Mouse (Mus musculus): Measurements from ENCODE around the gene Psmb8. TPM values are rescaled to one million over a fixed set of nuclear protein-coding genes. Genes with fewer than 3 reads are reported as not detected.
"Not testable (repeated sequence)": the region's sequence is repeated elsewhere in the genome, so short reads cannot be mapped to it uniquely, and the experiment has no call there.

Psmb8 gene
- polyA plus RNA-seq, 1 experiment from 2014 or later, result 13.5 TPM

- no peaks in the 10 kb centered on the region for H3K36me3 ChIP-seq
- no peaks in the 10 kb centered on the region; the same call in 1 of the 2 replicates for H3K9me3 ChIP-seq (replicated peaks)
- peaks cover 14% of the 10 kb centered on the region for H3K27me3 ChIP-seq (replicated peaks)
- H3K4me3 ChIP-seq, result no peak overlapping the region
- H3K4me2 ChIP-seq, result no peak overlapping the region
- no peak overlapping the region for H3K9ac ChIP-seq
- no peaks in the 10 kb centered on the region for H3K4me1 ChIP-seq
- 79% methylated on average over 5 of the region's 5 CpGs for WGBS (ENCODE audit: insufficient replicate concordance)
- no peak overlapping the region for H3K27ac ChIP-seq
- no peak for ATAC-seq
Observed at GRCm38 (mm10) chr17:34217986-34218385, 20.5 kb downstream of the Psmb8 start.

GRCm38 (mm10) chr17:34218675-34219074 is 21.2 kb downstream of the Psmb8 start:
- WGBS (ENCODE audit: insufficient replicate concordance), result 83% methylated on average over 11 of the region's 11 CpGs
- no peak for ATAC-seq
- H3K4me1 ChIP-seq, result no peaks in the 10 kb centered on the region

GRCm38 (mm10) chr17:34219096-34219495 is 21.6 kb downstream of the Psmb8 start:
- 82% methylated on average over 9 of the region's 11 CpGs for WGBS (ENCODE audit: insufficient replicate concordance)
- not testable (repeated sequence) for H3K4me1 ChIP-seq; H3K27ac ChIP-seq; H3K9me3 ChIP-seq (replicated peaks); H3K9ac ChIP-seq; ATAC-seq; H3K27me3 ChIP-seq (replicated peaks); H3K4me2 ChIP-seq; H3K36me3 ChIP-seq; H3K4me3 ChIP-seq

More at GRCm38 (mm10) chr17:34218675-34219074, 21.2 kb downstream of the Psmb8 start:
- H3K9me3 ChIP-seq (replicated peaks), result no peaks in the 10 kb centered on the region; the same call in 1 of the 2 replicates
- H3K4me2 ChIP-seq, result no peak overlapping the region
- H3K4me3 ChIP-seq, result no peak overlapping the region
- H3K36me3 ChIP-seq, result no peaks in the 10 kb centered on the region
- H3K9ac ChIP-seq, result no peak overlapping the region
- peaks cover 13% of the 10 kb centered on the region for H3K27me3 ChIP-seq (replicated peaks)
- H3K27ac ChIP-seq, result no peak overlapping the region

GRCm38 (mm10) chr17:34219801-34220200 is 22.3 kb downstream of the Psmb8 start:
- not testable (repeated sequence) for H3K9me3 ChIP-seq (replicated peaks); H3K27ac ChIP-seq; H3K4me1 ChIP-seq; H3K4me3 ChIP-seq; H3K27me3 ChIP-seq (replicated peaks); H3K36me3 ChIP-seq; H3K9ac ChIP-seq; ATAC-seq; H3K4me2 ChIP-seq
- 86% methylated on average over 6 of the region's 7 CpGs for WGBS (ENCODE audit: insufficient replicate concordance)

GRCm38 (mm10) chr17:34220401-34220800 is 22.9 kb downstream of the Psmb8 start:
- 97% methylated on average over 7 of the region's 16 CpGs for WGBS (ENCODE audit: insufficient replicate concordance)
- not testable (repeated sequence) for H3K4me3 ChIP-seq; H3K4me1 ChIP-seq; H3K9ac ChIP-seq; H3K27ac ChIP-seq; H3K9me3 ChIP-seq (replicated peaks); H3K4me2 ChIP-seq; H3K36me3 ChIP-seq; ATAC-seq; H3K27me3 ChIP-seq (replicated peaks)

- no peaks in the 10 kb centered on the region for H3K27me3 ChIP-seq (replicated peaks)
- H3K4me3 ChIP-seq, result no peak overlapping the region
- 75% methylated on average over 3 of the region's 3 CpGs for WGBS (ENCODE audit: insufficient replicate concordance)
- no peak overlapping the region for H3K4me2 ChIP-seq
- no peaks in the 10 kb centered on the region for H3K4me1 ChIP-seq
- no peak overlapping the region for H3K27ac ChIP-seq
- peaks cover 11% of the 10 kb centered on the region for H3K9me3 ChIP-seq (replicated peaks)
- ATAC-seq, result no peak
- no peaks in the 10 kb centered on the region for H3K36me3 ChIP-seq
- H3K9ac ChIP-seq, result no peak overlapping the region
Observed at GRCm38 (mm10) chr17:34224816-34225215, 27.3 kb downstream of the Psmb8 start.

- H3K36me3 ChIP-seq, result no peaks in the 10 kb centered on the region
Observed at GRCm38 (mm10) chr17:34225426-34225825, 27.9 kb downstream of the Psmb8 start.

GRCm38 (mm10) chr17:34225911-34226310 is 28.4 kb downstream of the Psmb8 start:
- not testable (repeated sequence) for H3K27me3 ChIP-seq (replicated peaks); ATAC-seq; H3K27ac ChIP-seq; H3K4me1 ChIP-seq; H3K4me2 ChIP-seq; H3K4me3 ChIP-seq; H3K9ac ChIP-seq; H3K36me3 ChIP-seq
- WGBS (ENCODE audit: insufficient replicate concordance), result 85% methylated on average over 14 of the region's 23 CpGs
- H3K9me3 ChIP-seq (replicated peaks), result peaks cover 11% of the 10 kb centered on the region

More at GRCm38 (mm10) chr17:34225426-34225825, 27.9 kb downstream of the Psmb8 start:
- whole genome bisulfite sequencing (ENCODE audit: insufficient replicate concordance), result 86% methylated on average over 8 of the region's 8 CpGs
- Histone ChIP-seq H3K27ac (no peak overlapping the region), H3K9ac (no peak overlapping the region), H3K4me1 (no peaks in the 10 kb centered on the region), H3K4me3 (no peak overlapping the region), H3K27me3 (replicated peaks) (no peaks in the 10 kb centered on the region), H3K9me3 (replicated peaks) (peaks cover 11% of the 10 kb centered on the region), H3K4me2 (no peak overlapping the region)
- no peak for ATAC-seq

- not testable (repeated sequence) for H3K27me3 ChIP-seq (replicated peaks); H3K36me3 ChIP-seq; H3K4me2 ChIP-seq; ATAC-seq; H3K4me1 ChIP-seq; H3K9ac ChIP-seq; H3K9me3 ChIP-seq (replicated peaks); H3K27ac ChIP-seq; H3K4me3 ChIP-seq
- 82% methylated on average over 9 of the region's 9 CpGs for WGBS (ENCODE audit: insufficient replicate concordance)
Observed at GRCm38 (mm10) chr17:34230971-34231370, 33.5 kb downstream of the Psmb8 start.

GRCm38 (mm10) chr17:34232021-34232420 is 34.5 kb downstream of the Psmb8 start:
- not testable (repeated sequence) for H3K4me3 ChIP-seq; H3K4me1 ChIP-seq; H3K4me2 ChIP-seq; H3K9me3 ChIP-seq (replicated peaks); H3K36me3 ChIP-seq; H3K27me3 ChIP-seq (replicated peaks); H3K9ac ChIP-seq; H3K27ac ChIP-seq; ATAC-seq
- 79% methylated on average over 7 of the region's 7 CpGs for WGBS (ENCODE audit: insufficient replicate concordance)

- no peaks in the 10 kb centered on the region for H3K27me3 ChIP-seq (replicated peaks)
- H3K27ac ChIP-seq, result no peak overlapping the region
- no peaks in the 10 kb centered on the region for H3K36me3 ChIP-seq
- no peak overlapping the region for H3K4me2 ChIP-seq
- no peaks in the 10 kb centered on the region; the same call in 1 of the 2 replicates for H3K4me1 ChIP-seq
- no peak overlapping the region for H3K4me3 ChIP-seq
- ATAC-seq, result no peak
- WGBS (ENCODE audit: insufficient replicate concordance), result 40% methylated on average over 9 of the region's 9 CpGs
- H3K9me3 ChIP-seq (replicated peaks), result no peaks in the 10 kb centered on the region
- H3K9ac ChIP-seq, result no peak overlapping the region
Observed at GRCm38 (mm10) chr17:34234926-34235325, 37.4 kb downstream of the Psmb8 start.

- Histone ChIP-seq H3K4me2 (no peak overlapping the region), H3K9me3 (replicated peaks) (no peaks in the 10 kb centered on the region), H3K4me1 (no peaks in the 10 kb centered on the region; the same call in 1 of the 2 replicates), H3K27ac (no peak overlapping the region), H3K36me3 (no peaks in the 10 kb centered on the region), H3K4me3 (no peak overlapping the region), H3K27me3 (replicated peaks) (no peaks in the 10 kb centered on the region), H3K9ac (no peak overlapping the region)
- WGBS (ENCODE audit: insufficient replicate concordance), result 72% methylated on average over 5 of the region's 5 CpGs
- ATAC-seq, result no peak
Observed at GRCm38 (mm10) chr17:34236691-34237090, 39.2 kb downstream of the Psmb8 start.

GRCm38 (mm10) chr17:34237741-34238140 is 40.2 kb downstream of the Psmb8 start:
- Histone ChIP-seq H3K4me1 (no peaks in the 10 kb centered on the region; the same call in 1 of the 2 replicates), H3K27me3 (replicated peaks) (no peaks in the 10 kb centered on the region), H3K36me3 (no peaks in the 10 kb centered on the region), H3K4me2 (no peak overlapping the region), H3K9ac (no peak overlapping the region), H3K9me3 (replicated peaks) (no peaks in the 10 kb centered on the region), H3K4me3 (no peak overlapping the region), H3K27ac (no peak overlapping the region)
- 58% methylated on average over 3 of the region's 3 CpGs for WGBS (ENCODE audit: insufficient replicate concordance)
- ATAC-seq, result no peak

Data from liver, embryonic 12.5 days (tissue).